Mouse (Mus musculus): ENCODE data around the gene Bak1. TPM values are rescaled to one million over a fixed set of nuclear protein-coding genes. Genes with fewer than 3 reads are reported as not detected.

Bak1 gene
- 3.3 and 3.5 TPM in 2 replicates for polyA plus RNA-seq (2016; fragmentation: Nextera tagmentation; extraction: Ambion mirVana)

DNA sequence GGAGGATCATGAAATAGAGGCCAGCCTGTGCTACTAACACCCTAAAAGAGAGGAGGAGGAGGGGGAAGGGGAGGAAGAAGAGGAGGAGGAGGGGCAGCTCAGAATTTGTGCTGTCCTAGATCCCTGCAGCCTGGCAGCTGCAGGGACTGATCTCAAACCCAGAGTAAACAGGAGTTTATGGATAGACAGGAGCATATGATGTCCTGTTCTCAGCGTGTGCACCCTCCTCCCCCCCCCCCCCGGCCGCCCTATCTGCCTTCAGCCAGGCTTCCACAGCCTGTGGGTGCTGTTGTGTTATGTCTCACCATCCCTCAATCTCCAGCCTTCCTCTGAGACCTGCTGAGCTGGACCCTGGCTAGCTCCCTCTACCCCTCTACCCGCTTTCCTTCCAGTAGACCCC lies at the start of gene Bak1:
TSS of gene Bak1 (minus strand) at position 101 of the 400 bp plus-strand sequence.
- Histone ChIP-seq H3K27ac (peak within 1 kb of the TSS; percentile 80), H3K27me3 (no peaks in the 10 kb centered on the region; the same call in 1 of the 2 replicates), H3K4me1 (peaks cover 23% of the 10 kb centered on the region), H3K9ac (peak within 1 kb of the TSS; percentile 93), H3K36me3 (peaks cover 24% of the 10 kb centered on the region), H3K9me3 (replicated peaks) (no peaks in the 10 kb centered on the region), H3K4me3 (peak within 1 kb of the TSS; percentile 68), H3K4me2 (replicated peaks) (peak within 1 kb of the TSS; percentile 88)
- ATAC-seq (ENCODE audit: low FRiP score), result no peak
- 63% methylated on average over 3 of the region's 4 CpGs for WGBS

GRCm38 (mm10) chr17:27078499-27078898 lies 49.7 kb upstream of the Bak1 start:
- no peak for ATAC-seq (ENCODE audit: low FRiP score)
- Histone ChIP-seq H3K9ac (no peak overlapping the region), H3K9me3 (replicated peaks) (no peaks in the 10 kb centered on the region; the same call in 1 of the 2 replicates), H3K4me2 (replicated peaks) (no peak overlapping the region), H3K36me3 (no peaks in the 10 kb centered on the region), H3K4me3 (no peak overlapping the region), H3K4me1 (0 out of 2 replicates have a peak, but pooled peaks cover 4% of the 10 kb centered on the region), H3K27ac (no peak overlapping the region), H3K27me3 (no peaks in the 10 kb centered on the region)
- WGBS, result 81% methylated on average over 6 of the region's 6 CpGs

GRCm38 (mm10) chr17:27077920-27078319 lies 49.1 kb upstream of the Bak1 start:
- Histone ChIP-seq H3K9ac (no peak overlapping the region), H3K4me3 (no peak overlapping the region), H3K9me3 (replicated peaks) (no peaks in the 10 kb centered on the region; the same call in 1 of the 2 replicates), H3K4me2 (replicated peaks) (no peak overlapping the region), H3K4me1 (0 out of 2 replicates have a peak, but pooled peaks cover 4% of the 10 kb centered on the region), H3K27me3 (no peaks in the 10 kb centered on the region), H3K27ac (no peak overlapping the region), H3K36me3 (no peaks in the 10 kb centered on the region)
- ATAC-seq (ENCODE audit: low FRiP score), result no peak
- WGBS, result 84% methylated on average over 6 of the region's 6 CpGs

- WGBS, result 94% methylated on average over 7 of the region's 7 CpGs
- H3K4me1 ChIP-seq, result 0 out of 2 replicates have a peak, but pooled peaks cover 4% of the 10 kb centered on the region
- no peaks in the 10 kb centered on the region for H3K36me3 ChIP-seq
- no peak overlapping the region for H3K27ac ChIP-seq
- no peaks in the 10 kb centered on the region; the same call in 1 of the 2 replicates for H3K9me3 ChIP-seq (replicated peaks)
- H3K9ac ChIP-seq, result no peak overlapping the region
- H3K4me3 ChIP-seq, result no peak overlapping the region
- ATAC-seq (ENCODE audit: low FRiP score), result no peak
- no peaks in the 10 kb centered on the region for H3K27me3 ChIP-seq
- H3K4me2 ChIP-seq (replicated peaks), result no peak overlapping the region
Measured at GRCm38 (mm10) chr17:27077133-27077532, 48.3 kb upstream of the Bak1 start.

DNA sequence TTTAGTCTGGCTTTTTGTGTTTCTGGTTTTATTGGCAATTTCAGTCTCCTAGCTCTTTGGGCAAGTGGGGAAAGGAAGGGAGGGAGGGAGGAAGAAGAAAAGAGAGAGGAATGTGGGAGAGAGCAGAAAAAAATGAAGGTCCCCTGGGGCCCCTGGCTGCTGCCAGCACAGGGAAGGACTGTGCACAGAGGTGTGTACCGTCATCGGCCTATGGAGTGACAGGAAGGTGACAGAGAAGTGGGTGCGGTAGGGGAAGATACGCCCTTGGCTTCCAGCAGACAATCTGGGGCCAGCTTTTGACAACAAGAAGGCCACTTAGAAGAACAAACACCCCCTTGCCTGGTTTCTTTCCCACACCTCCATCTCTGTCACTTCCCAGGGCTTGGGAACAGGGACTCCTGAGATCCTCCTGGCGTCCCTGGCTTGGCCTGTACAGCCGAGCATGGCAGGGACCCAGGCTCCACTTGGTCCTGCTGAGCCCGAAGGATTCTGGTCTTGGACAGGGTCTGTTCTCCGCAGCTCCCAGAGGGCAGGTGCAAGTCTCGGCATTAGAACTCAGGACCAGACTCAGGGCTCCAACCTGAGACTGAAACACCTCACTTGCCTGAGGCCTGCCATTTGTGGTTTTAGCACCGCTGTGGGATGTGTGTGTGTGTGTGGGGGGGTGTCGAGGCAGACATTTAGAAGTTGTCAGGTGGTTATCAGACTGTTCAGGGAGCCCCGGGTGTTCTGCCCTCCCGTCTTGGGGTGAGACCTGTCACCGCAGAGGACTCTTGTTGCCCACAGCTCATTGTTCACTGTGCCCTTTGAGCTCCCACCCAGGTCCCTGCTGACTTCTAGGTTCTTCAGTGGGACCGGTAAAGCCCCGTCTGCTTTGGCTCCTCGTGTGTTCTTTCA lies 46.3 kb upstream of the Bak1 start:
- H3K27me3 ChIP-seq, result no peaks in the 10 kb centered on the region
- no peak for ATAC-seq (ENCODE audit: low FRiP score)
- H3K4me3 ChIP-seq, result no peak overlapping the region
- peaks cover 4% of the 10 kb centered on the region for H3K4me1 ChIP-seq
- H3K4me2 ChIP-seq (replicated peaks), result no peak overlapping the region
- H3K27ac ChIP-seq, result no peak overlapping the region
- 86% methylated on average over 17 of the region's 17 CpGs for WGBS
- no peak overlapping the region for H3K9ac ChIP-seq
- H3K9me3 ChIP-seq (replicated peaks), result no peaks in the 10 kb centered on the region; the same call in 1 of the 2 replicates
- H3K36me3 ChIP-seq, result no peaks in the 10 kb centered on the region

GRCm38 (mm10) chr17:27074236-27074635 lies 45.4 kb upstream of the Bak1 start:
- H3K27me3 ChIP-seq, result no peaks in the 10 kb centered on the region
- H3K4me3 ChIP-seq, result no peak overlapping the region
- H3K4me2 ChIP-seq (replicated peaks), result no peak overlapping the region
- WGBS, result 67% methylated on average over 6 of the region's 6 CpGs
- no peak for ATAC-seq (ENCODE audit: low FRiP score)
- no peak overlapping the region for H3K27ac ChIP-seq
- H3K9ac ChIP-seq, result no peak overlapping the region
- no peaks in the 10 kb centered on the region; the same call in 1 of the 2 replicates for H3K9me3 ChIP-seq (replicated peaks)
- no peaks in the 10 kb centered on the region for H3K36me3 ChIP-seq
- peaks cover 13% of the 10 kb centered on the region for H3K4me1 ChIP-seq

DNA sequence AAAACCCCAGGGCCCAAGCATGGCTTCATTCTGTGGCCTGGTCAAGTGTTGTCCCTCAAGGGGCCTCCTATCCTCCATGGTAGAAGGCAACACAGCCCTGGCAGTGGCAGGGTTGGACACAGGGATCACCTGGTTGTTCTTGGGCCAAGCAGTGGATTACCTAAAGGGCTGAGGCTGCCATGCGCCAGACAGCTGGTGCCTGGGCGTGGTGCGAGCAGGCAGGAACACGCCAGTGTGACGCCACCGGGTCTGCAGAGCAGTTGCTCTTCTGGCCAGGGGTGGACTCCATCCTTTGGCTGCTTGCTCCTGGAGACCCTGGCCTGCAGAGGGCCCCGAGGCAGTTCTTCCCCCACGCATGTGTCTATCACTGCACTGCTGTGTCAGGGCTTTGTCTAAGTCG lies 45.0 kb upstream of the Bak1 start:
- ATAC-seq (ENCODE audit: low FRiP score), result no peak
- H3K27ac ChIP-seq, result no peak overlapping the region
- H3K4me1 ChIP-seq, result peaks cover 15% of the 10 kb centered on the region
- H3K27me3 ChIP-seq, result no peaks in the 10 kb centered on the region
- 72% methylated on average over 9 of the region's 9 CpGs for WGBS
- no peak overlapping the region for H3K4me2 ChIP-seq (replicated peaks)
- H3K9me3 ChIP-seq (replicated peaks), result no peaks in the 10 kb centered on the region; the same call in 1 of the 2 replicates
- H3K4me3 ChIP-seq, result no peak overlapping the region
- H3K9ac ChIP-seq, result no peak overlapping the region
- H3K36me3 ChIP-seq, result no peaks in the 10 kb centered on the region

DNA sequence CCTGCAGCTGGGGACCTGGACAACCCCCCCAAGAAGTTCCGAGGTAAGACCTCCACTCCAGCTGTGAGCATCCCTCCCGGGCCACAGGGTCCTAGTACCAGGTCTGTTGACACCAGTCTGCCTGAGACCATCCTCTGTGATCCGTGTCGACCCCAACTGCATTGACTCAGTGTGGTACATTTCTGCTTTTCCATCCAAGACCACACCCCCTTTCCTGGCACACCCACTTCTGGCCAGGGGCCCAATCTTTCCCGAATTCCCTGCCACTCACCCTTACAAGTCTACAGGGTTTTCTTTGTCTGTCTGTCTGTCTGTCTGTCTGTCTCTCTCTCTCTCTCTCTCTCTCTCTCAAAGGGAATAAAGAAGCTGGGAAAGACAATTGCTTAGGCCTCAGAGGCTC lies 44.3 kb upstream of the Bak1 start:
- Histone ChIP-seq H3K9ac (no peak overlapping the region), H3K4me3 (no peak overlapping the region), H3K4me2 (replicated peaks) (no peak overlapping the region), H3K27me3 (no peaks in the 10 kb centered on the region), H3K9me3 (replicated peaks) (no peaks in the 10 kb centered on the region; the same call in 1 of the 2 replicates), H3K27ac (no peak overlapping the region), H3K4me1 (peaks cover 15% of the 10 kb centered on the region), H3K36me3 (no peaks in the 10 kb centered on the region)
- ATAC-seq (ENCODE audit: low FRiP score), result no peak
- 68% methylated on average over 5 of the region's 5 CpGs for WGBS

DNA sequence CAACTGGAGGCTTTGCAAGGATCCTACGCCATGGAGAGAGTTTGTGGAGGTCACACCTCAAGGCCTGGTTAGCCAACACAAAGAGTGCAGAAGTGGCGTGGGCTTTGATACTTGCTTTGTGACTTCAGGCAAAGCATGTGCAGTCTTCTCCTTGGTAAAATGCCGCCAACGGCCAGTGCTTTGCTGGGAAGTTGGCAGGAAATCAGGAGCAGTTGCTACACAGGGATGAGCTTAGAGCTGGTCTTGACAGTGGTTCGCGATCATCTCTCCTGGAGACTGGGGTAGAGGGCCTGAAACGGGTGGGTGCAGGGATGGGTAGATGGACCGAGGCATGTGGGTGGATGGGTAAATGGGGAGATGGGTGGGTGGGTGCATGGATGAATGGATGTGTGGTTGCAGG lies 43.6 kb upstream of the Bak1 start:
- Histone ChIP-seq H3K27ac (no peak overlapping the region), H3K4me2 (replicated peaks) (no peak overlapping the region), H3K4me3 (no peak overlapping the region), H3K9me3 (replicated peaks) (no peaks in the 10 kb centered on the region), H3K27me3 (no peaks in the 10 kb centered on the region), H3K4me1 (peaks cover 15% of the 10 kb centered on the region), H3K9ac (no peak overlapping the region), H3K36me3 (no peaks in the 10 kb centered on the region)
- 93% methylated on average over 8 of the region's 8 CpGs for WGBS
- ATAC-seq (ENCODE audit: low FRiP score), result no peak

GRCm38 (mm10) chr17:27071630-27072029 lies 42.8 kb upstream of the Bak1 start:
- H3K9ac ChIP-seq, result no peak overlapping the region
- 47% methylated on average over 6 of the region's 6 CpGs for WGBS

DNA sequence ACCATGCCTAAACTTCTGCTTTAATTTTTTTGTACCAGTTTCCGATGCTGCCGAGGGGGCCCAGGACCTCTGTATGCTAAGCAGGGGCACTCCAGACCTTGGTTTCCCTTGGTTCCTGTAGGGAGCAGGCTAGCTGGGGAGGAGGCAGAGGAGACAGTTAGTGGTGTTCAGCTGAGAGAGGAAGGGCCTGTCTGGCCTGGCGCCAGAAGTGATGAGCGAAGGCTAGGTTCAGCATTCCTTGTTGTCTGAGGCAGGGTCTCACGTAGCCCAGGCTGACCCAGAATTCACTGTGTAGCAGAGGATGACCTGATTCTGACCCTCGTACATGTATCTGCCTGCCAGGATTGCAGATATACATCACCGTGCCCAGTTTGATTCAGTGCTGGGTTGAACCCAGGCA lies 42.1 kb upstream of the Bak1 start:
- ATAC-seq (ENCODE audit: low FRiP score), result no peak
- H3K9me3 ChIP-seq (replicated peaks), result no peaks in the 10 kb centered on the region

More at GRCm38 (mm10) chr17:27071630-27072029, 42.8 kb upstream of the Bak1 start:
- H3K27ac ChIP-seq, result no peak overlapping the region
- H3K36me3 ChIP-seq, result no peaks in the 10 kb centered on the region
- peaks cover 15% of the 10 kb centered on the region for H3K4me1 ChIP-seq
- ATAC-seq (ENCODE audit: low FRiP score), result no peak
- H3K4me3 ChIP-seq, result no peak overlapping the region
- H3K9me3 ChIP-seq (replicated peaks), result no peaks in the 10 kb centered on the region
- H3K4me2 ChIP-seq (replicated peaks), result no peak overlapping the region
- H3K27me3 ChIP-seq, result no peaks in the 10 kb centered on the region

DNA sequence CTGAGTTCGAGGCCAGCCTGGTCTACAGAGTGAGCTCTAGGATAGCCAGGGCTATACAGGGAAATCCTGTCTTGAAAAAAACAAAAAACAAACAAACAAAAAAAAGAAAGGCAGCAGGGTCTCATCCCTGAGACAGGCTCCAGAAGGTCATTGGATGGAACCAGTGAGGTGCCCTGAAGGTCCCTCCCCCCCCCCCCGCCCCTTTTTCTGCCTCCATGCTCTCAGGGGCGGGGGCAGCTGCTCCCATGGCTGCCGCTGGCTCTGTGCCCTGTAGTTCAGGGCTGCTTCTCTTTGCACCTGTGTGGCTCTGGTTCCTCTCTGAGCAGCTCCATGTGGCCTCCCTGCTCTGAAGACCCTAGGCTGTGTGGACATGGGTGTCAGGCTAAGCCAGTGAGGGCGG lies 40.3 kb upstream of the Bak1 start:
- ATAC-seq (ENCODE audit: low FRiP score), result no peak
- Histone ChIP-seq H3K9me3 (replicated peaks) (no peaks in the 10 kb centered on the region), H3K27me3 (no peaks in the 10 kb centered on the region), H3K36me3 (no peaks in the 10 kb centered on the region), H3K27ac (peak overlapping the region; percentile 44; the same call in 1 of the 2 replicates), H3K9ac (no peak overlapping the region), H3K4me1 (peaks cover 20% of the 10 kb centered on the region), H3K4me3 (no peak overlapping the region), H3K4me2 (replicated peaks) (no peak overlapping the region)
- 86% methylated on average over 3 of the region's 5 CpGs for WGBS

More for the DNA sequence above, 42.1 kb upstream of the Bak1 start:
- Histone ChIP-seq H3K4me3 (no peak overlapping the region), H3K27ac (no peak overlapping the region), H3K4me1 (peaks cover 17% of the 10 kb centered on the region), H3K36me3 (no peaks in the 10 kb centered on the region), H3K9ac (no peak overlapping the region), H3K27me3 (no peaks in the 10 kb centered on the region), H3K4me2 (replicated peaks) (no peak overlapping the region)
- WGBS, result 91% methylated on average over 7 of the region's 7 CpGs

Measured in hindbrain, embryonic 12.5 days (tissue).